Mouse (Mus musculus) B cell, adult 2 months (primary cell): ENCODE data around the gene Large1.
"Not testable (repeated sequence)": the region's sequence is repeated elsewhere in the genome, so short reads cannot be mapped to it uniquely, and the experiment has no call there.

Experiments
- DNase-seq, 2 experiments: peaks; one replicate each; pipeline ENCODE4 v3.0.0; 2022

Gene Large1

DNA sequence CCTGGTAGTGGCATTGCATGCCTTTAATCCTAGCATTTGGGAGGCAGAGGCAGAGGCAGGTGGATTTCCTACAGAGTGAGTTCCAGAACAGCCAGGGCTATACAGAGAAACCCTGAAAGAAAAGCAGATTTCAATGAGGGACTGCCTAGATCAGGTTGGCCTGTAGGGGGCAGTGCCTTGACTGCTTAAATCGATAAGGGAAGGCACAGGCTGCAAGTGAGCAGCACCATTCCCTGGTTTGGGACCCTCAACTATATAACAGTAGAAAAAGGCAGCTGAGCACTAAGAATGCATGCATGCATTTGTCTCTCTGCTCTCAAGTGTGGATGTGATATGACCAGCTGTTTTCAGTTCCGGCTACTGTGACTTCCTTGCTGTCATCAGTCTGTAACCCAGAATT lies 349.5 kb downstream of the Large1 start:
- no peak for DNase-seq

DNA sequence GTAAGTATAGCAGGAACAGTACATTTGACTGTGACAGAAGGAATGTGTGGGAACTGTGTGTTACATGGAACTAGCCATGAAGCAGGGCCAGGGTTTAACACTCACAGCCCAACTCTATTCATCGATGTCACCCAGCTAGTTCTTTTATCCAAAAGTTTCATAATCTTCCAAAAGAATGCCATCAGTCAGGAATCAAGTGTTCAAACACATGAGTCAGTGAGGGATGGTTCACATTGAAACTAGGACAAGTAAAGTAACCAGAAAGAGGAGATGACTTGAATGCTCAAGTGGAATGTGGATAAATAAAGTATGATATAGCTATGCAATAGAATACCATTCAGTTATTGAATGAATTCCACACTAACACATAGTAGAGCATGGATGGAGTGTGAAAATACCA lies 359.5 kb downstream of the Large1 start:
- no peak for DNase-seq

DNA sequence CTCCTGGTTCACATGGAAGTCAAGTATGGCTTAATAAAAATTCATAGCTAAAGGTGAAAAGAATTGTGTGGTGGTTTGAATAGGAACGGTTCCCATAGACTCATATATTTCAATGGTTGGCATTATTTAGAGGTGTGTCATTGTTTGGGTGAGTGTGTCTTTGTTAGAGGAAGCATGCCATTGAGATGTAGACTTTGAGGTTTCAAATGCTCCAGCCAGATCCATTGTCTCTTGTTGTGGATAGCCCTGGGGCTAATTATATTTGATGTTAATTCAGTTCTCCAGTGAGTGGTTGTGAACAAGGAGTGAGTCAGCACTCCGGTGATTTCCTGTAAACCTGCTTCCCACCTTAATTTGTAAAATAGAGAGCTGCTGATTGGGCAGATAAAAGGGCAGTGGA lies 362.9 kb downstream of the Large1 start:
- DNase-seq: no peak

DNA sequence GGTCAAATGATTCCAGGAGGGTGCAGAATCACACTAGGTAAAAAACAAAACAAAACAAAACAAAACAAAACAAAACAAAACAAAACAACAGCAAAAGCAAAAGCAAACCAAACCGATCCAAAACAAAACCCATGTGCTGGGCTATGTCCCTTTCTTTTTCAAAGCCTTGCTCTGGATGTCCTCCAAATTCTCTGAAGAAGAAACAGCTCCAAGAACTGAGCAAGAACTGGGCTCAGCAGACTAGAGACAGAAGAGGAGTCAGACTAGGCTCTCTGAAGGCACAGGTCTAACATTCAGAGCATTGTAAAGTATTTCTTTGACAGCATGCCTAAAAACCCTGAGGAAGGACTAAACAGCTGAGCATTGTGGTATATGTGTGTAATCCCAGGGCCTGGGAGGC lies 370.5 kb downstream of the Large1 start:
- DNase-seq: no peak

DNA sequence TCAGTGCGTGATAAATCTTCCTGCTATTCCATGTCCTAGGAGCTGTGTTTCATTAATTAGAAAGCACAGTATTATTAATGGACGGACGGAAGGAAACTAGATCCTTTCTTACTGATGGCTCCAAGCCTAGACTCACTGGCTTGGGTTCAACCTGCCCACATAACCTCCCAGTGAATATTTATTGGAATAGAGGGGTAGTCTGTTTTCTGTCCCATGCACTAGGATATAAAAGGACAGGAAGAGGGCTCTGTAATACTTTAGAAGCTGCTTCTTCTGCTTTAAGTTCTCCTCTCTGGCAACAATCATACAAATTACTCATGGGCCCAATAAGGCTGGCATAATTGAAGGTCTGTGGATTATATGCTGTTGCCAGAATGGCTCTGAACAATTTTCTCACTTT lies 398.3 kb downstream of the Large1 start:
- no peak for DNase-seq

DNA sequence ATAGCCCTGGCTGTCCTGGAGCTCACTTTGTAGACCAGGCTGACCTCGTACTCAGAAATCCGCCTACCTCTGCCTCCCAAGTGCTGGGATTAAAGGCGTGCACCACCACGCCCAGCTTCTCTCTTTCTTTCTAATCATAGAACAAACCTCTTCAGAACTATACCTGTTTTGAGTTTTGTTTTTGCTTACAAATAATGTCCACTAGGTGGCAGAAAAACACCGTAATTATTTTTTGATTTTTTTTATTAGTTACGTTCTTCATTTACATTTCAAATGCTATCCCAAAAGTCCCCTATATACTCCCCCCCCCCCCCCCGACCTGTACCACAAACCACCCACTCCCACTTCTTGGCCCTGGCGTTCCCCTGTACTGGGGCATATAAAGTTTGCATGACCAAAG lies 411.9 kb downstream of the Large1 start:
- DNase-seq: not testable (repeated sequence)

DNA sequence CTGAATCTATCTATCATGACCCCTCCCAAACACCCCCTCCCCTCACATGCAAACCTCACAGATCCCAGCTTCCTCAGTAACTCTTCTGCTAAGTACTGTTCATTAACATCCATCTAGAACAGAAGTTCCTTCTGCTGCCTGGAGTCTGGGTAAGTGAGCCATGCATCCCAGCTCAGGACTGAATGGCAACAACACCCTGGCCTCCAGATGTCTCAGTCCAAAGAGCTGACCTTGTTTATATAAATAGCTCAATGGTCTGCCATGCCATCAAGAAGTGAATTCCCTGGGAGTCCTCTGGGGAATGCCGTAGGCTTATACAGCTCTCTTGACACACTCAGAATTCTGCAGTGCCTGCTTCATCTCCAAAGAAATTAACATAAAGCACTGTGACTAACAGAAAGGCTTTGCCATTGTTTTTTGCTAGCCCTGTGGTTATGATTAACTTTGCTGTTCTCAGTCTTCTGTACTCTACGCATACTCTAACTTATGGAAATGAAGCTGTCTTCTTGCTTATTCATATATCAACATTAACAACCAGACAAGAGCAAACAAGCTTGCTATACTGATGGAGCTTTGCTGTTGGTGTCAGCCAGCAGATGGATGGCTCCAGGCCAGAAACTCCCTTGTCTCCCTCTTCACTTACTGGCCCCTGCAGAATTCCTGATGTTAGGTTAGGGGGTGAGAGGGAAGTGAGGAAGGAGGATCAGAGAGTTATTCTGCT lies 434.0 kb downstream of the Large1 start:
- no peak for DNase-seq

DNA sequence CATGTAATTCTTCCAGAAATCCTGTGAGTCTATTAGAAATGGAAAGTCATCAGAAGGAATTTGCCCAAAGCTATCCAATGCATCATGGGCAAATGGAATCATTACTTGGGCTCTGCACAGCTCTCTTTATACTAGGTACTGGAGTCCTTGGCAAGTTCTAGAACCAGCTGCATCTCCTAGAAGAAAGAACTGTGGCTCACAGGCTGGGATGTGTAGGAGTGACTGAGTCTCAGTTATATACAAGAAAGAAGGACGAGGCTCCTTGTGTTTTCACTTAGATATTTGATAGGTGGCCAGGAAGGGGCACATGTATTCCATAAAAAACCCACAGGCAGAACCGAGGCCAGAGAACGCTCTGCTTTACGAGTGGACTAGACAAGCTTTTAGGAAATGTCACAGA lies 447.8 kb downstream of the Large1 start:
- no peak for DNase-seq

DNA sequence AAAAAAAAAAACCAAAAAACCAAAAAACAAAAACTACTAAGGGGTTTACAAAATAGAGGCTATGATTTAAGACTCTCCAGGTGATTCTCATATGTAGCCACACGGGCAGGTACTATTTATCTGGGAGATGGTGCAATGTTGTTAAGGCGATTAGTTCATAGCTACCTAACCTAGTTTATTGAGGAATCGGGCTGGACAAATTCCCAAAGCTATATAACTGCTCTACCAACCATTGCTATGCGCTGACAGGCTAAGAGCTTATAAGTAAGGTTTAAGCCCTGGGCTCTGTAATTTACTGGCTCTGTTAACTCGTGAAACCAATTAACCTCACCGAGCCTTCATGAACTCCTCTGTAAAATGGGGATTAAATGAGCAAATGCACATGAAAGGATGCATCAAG lies 451.7 kb downstream of the Large1 start:
- no peak for DNase-seq

DNA sequence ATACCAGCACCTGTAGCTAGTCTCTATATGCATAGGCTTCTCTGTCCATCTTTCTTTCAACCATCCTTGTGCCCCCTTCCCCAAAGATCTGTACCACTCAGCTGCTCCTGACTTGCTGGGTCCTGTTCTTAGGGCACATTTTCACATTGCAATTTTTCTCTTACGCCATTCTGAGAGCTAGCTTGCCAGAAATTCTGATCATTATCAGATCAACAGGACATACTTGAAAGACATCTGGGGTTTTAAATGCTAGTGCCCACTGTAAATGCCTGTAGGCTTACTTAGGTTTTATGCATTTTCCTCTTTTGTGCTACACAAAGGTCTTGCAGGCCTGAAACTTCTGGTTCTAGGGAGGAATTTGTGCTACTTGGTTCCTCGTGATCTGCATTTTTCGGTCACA lies 454.0 kb downstream of the Large1 start:
- no peak for DNase-seq

DNA sequence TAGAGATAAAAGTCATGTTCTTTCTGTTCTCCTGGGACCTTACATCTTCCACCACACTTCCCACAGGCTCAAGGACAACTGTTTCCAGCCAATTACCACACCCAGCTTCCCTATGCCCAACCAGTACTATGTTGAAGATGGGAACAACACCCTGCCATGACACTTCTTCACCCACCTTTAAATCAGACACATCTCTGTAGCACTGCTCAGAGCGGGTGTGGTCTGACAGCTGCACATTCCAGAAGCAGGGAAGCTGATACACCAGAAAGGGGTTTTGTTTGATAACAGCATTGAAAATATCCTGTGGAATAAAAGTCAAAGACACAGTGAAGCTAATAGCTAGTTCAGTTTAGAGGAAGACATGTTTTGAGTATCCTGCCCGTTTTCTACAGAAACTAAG lies 470.3 kb downstream of the Large1 start:
- no peak for DNase-seq

DNA sequence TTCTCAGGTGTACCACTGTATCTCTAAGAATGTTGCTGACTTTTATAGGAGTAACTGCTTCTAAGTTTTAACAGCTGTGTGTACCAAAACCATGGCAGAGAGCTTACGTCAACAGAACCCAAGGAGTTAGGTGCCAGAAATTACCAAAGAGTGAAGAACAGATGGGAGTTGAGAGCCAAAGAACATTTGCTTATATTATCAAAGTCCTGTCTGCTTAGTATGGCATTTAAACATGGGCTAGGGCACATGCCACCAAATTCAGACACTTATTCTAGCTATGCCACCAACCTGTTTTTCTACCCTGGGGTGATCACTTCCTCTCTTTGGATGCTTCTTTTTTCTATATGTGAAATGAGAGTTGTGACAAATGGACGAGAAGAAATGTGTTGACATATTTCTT lies 479.9 kb downstream of the Large1 start:
- no peak for DNase-seq

DNA sequence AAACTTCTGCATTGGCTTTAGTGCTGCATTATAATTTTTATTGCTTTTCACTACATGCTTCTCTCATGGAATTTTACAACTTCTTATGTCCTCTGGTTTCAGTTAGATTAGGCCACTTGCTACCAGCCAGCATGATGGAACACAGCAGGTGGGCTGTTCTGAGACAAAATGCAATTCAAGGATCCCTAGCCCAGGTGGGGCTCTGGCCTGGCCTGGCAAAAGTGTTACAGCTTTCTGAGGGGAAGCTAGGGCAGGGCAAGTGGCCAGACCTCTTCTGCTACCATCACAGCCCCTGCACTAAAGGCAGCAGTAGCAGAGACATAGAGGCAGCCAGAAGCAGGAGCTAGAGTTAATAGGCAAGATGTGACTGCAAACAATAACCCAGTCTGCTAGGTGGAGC lies 506.5 kb downstream of the Large1 start:
- no peak for DNase-seq

DNA sequence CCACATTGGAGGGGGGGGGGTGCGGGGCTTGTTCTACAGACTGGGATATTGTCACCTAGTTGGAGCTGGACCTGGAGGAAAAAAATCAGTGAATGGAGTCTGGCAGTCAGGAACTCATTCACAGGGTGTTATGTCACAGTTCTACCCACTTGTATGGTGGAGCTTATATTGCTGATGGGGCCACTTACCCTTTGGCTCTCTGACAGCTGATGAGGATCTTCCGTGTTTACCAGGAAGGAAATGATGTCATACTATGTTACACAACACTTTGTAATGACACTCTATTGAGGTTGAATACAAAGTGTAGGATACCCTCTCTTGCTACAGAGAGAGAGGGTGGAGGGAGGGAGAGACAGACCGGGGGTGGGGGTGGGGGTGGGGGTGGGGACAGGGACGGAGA lies 517.5 kb downstream of the Large1 start:
- DNase-seq: no peak

DNA sequence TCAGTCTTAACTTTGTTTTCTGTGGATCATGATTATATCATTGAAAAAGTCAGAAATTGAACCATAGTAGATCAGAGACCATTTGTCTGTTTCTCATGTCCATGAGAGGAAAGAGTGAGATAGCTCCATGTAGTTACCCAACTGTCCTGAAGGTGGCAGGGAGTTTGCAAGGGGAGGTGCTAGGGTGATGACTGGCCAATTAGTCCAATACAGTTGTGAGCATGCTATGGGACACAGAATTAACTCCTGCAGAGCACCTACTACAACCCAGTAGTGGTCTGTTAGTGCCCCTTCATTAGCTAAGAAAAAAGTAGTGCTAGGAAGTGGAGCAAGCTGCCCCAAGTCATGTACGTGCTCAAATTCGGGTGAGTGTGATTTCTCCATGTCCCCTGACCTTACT lies 520.2 kb downstream of the Large1 start:
- no peak for DNase-seq

DNA sequence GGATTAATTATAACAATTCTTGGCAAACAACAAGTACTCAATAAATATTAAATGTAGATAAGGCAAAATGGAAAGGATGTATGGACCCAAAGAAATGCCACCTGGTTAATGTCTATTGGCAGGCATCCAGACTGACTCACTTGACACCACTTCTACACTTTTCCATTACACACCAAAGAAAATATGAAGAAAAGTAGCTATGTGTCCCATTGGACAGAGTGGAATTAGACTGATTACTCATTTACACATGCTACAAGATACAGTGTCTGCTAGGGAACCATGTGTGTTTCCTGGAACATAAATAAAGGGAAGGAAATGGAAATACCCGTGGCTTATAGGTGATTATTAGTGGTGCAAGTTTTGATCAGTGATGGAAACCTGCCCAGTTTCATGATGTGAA lies 521.0 kb downstream of the Large1 start:
- no peak for DNase-seq

DNA sequence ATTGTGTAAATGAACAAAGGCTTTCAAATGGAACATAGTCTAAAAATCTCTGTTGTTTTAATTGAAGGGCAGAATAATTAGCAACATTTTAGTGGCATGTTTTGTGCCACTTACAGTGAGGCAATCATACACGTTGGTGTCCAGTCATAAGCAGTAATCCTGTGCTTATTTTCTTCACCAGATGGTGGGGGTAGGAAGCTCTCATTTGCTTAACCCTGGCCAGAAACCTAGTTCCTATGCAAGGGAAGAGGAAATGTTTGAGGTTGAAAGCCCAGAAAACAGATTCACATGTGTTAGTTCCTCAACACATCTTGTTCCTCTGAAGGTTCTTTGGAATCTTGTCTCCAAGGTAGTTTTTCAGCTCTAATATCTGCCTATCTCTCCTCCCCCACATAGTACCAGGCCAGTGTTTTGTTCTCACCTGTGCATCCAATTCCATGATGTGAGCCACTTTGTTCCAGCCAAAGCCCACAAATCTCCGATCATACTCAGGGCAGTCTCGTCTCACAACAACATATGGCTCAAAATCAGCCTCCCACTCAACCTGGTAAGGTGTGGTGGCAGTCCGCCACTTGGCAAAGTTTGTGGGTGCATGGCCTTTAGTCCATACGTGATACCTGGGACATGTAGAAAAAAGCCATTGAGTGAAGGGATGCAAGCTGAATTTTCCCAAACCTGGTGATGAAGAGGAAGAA lies 535.5 kb downstream of the Large1 start:
- DNase-seq: no peak

DNA sequence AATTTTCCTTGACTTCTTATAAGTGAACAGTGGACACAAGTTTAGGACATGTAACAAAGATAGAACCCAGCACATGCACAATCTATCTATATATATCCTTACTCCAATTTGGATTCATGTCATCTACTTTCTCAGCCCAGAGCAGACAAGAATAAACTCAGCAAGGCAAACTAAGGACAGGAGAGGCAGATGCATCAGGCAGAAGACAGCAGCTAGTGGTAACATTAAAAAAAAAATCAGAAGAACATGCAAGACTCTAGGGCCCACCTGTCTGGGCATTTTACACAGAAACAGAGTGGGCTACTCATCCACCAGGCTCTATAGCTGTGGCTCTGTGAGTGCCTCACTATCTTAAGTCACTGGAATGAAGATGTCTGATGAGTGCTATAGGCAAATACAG lies 536.7 kb downstream of the Large1 start:
- DNase-seq: no peak

DNA sequence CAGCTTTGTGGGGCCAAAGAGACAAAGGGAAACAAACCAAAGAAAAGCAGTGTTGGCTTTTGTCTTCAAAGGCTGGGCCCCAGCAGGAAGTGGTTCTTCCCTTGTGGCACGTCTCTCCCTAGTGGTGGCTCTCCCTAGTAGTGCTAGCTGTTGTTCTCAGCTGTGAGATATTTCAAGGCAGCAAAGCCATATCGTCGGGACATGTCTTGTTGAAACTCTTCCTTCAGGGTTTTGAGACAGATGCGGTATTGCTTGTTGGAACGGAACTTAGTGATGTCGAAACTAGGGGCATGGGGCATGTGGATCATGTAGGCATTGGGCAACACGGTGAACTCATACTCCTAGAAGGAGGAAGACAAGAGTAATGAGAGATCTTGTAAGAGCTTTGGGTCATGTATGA lies 537.7 kb downstream of the Large1 start:
- DNase-seq: no peak

DNA sequence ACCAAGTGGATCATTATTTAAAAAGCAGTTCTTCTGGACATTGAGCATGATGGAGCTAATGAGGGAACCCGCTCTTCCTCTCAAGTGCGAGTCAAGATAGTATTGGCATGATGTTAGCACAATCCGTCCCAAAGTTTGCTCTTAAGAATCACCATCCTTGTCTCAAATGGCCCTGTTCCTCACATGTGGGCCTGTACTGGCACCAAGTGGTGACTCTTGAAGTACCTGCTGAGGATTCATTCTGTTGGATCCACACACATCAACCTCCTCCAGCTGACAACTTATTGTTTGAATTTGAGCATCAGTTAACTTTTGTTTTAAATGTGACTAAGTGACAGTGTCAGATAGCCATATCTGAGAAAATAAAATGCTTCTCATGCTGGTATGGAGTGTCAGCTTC lies 540.6 kb downstream of the Large1 start:
- no peak for DNase-seq

DNA sequence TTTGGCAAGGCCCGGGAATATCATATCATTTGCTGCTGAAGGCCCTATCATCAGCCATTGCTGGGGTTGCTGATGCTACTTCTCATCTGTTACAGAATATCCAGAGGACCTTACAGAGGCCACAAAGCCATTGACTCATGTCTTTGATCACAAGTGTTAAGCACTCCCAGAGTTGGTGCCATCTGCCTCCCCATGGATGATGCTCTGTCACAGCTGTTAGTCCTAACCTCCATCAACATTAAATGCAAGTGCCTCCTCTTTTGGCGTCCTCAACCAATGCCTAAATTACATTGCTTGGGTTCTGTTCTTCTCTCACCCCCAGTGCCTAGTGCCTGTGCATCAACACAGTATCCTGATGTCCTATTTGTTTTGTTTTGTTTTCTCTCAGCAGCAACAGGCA lies 551.8 kb downstream of the Large1 start:
- no peak for DNase-seq

DNA sequence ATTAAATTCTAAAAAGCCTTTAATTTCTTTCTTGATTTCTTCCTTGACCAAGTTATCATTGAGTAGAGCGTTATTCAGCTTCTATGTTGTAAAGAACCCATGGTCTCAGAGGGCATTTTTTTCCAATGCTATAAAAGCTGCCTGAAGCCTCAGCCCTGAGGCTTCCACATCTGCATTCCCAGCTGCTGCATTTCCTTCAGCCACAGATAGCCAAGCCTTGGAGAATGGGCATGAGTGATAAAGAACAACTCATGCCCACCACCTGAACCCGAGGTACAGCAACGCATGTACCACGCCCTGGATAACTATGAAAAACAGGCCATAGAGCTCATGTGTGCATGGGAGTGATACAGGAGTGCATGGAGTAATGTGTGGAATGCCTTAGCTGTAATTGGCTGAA lies 572.7 kb downstream of the Large1 start:
- no peak for DNase-seq

DNA sequence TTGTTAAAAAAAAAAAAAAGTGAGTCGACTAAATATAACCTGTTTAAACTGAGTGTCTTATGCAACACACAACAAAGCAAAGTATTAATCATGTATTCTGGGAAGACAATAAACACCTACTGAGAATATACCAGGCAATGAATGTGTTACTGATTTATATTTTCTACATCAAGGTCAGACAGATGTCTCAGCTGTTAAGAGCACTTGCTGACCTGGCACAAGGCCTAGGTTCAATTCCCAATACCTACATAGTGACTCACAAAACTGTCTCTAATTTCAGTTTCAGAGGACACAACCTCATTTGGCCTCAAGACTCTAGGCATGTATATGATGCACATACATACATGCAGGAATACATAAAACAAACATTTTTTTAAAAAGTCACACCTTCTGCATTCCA lies 575.5 kb downstream of the Large1 start:
- no peak for DNase-seq

DNA sequence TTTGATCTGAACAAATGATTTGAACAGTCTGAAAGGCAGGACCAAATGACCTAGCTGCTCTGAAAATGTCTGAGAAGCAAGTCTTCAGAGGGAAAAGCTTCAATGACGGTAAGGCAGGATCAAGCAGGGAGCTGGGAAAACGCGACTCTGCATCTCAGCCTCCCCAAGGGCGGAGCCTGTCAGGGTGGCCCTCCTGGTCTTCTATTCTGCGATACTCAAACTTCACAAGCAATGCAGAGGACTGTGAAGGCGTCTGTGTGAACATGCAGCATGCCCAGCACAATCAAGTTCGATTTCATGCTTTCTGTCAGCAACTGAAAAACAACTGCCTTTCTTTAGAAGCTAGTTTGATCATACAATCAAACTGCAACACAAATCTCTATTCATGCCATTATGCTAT lies 586.6 kb downstream of the Large1 start:
- DNase-seq: no peak

DNA sequence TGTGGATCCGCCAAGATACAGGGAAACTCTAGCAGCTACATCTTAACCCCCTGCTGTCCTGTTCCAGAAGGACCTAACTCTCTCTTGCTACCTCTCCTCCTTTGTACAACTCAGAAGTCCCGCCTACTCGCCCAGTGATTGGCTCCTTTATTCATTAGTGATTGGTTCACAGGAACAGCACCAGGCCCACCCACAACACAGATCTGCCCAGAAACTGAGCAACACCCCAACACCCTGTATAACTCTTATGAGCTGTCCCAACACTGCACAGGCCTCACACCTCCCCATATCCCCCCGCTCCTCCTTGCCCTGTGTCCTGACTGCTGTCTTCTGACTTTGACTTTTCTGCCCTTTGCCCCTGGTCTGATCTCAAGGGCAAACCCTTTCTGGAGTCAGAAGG lies 587.6 kb downstream of the Large1 start:
- DNase-seq: no peak
